Mouse (Mus musculus) layer of hippocampus, postnatal 25 days (tissue): ENCODE results near the gene Zmym4. TPM values are rescaled to one million over a fixed set of nuclear protein-coding genes. Genes with fewer than 3 reads are reported as not detected.

Source experiments
- DNase-seq, 2 experiments: peaks; one replicate each; pipeline ENCODE4 v3.0.0; 2022; ENCODE audit warnings: mixed read lengths in 2 of 2, low spot score in 1 of 2; ENCODE audit errors: extremely low spot score in 1 of 2
- total RNA-seq, 2 experiments: library from RNA; stranded (reverse); gene quantifications; 2 replicates each; pipeline ENCODE4 v1.2.3; 2021

Gene Zmym4
- total RNA-seq, 2 experiments from 2014 or later = 44.1 to 45.5 TPM

DNA sequence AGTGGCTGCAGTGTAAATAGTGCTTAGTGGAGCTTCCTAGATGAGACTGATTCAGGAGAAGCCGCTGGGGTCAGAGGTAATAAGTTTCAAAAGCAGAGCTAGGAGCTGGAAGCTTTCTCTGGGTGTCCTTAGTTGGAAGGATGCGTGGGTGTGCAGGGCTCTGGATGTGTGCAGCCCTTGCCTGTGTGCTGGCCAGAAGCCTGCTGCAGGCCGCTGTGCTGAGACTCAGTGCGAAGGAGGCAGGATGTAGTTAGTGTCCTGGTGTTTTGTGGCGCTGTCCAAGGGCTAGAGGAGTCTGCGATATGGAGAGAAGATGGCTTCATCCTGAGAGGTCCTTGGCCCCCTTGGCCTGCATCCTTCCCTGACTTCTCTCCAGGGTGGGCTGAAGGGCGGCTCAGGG is 129.1 kb downstream of the Zmym4 start:
- no peak for DNase-seq

DNA sequence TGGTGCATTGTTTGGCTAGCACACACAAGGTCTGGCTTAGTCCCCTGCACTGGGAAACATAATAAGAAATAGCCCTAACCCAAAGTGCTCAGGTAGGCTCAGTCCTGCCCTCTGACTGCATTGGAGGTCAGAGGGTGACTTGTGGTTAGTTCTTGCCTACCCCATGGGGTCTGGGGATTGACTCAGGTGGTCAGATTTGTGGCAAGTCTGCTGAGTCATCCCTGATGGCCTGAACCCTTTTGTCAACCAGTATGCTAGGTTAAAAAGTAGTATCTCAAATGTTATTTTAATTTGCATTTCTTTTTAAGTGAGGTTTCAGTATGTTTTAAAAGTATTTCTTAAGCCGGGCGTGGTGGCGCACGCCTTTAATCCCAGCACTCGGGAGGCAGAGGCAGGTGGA is 136.8 kb downstream of the Zmym4 start:
- DNase-seq = no peak

DNA sequence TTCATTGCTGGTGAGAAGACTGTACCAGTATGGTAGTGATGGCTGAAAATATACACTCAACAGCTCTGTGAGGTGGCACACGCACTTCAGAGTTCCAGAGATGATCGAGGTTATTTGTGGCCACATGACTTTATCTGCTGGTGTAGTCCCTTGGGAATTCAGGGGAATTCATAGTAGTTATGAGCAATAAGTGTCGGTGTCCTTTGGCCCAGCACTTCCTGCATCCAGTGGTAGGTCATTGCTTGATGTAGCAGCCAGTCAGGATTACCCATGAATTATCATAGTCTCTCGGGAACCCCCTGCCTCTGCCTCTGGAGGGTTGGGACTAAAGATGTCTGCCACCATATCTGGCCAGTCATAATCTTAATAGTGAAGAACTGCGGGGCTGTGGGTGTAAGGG is 144.0 kb downstream of the Zmym4 start:
- no peak for DNase-seq

DNA sequence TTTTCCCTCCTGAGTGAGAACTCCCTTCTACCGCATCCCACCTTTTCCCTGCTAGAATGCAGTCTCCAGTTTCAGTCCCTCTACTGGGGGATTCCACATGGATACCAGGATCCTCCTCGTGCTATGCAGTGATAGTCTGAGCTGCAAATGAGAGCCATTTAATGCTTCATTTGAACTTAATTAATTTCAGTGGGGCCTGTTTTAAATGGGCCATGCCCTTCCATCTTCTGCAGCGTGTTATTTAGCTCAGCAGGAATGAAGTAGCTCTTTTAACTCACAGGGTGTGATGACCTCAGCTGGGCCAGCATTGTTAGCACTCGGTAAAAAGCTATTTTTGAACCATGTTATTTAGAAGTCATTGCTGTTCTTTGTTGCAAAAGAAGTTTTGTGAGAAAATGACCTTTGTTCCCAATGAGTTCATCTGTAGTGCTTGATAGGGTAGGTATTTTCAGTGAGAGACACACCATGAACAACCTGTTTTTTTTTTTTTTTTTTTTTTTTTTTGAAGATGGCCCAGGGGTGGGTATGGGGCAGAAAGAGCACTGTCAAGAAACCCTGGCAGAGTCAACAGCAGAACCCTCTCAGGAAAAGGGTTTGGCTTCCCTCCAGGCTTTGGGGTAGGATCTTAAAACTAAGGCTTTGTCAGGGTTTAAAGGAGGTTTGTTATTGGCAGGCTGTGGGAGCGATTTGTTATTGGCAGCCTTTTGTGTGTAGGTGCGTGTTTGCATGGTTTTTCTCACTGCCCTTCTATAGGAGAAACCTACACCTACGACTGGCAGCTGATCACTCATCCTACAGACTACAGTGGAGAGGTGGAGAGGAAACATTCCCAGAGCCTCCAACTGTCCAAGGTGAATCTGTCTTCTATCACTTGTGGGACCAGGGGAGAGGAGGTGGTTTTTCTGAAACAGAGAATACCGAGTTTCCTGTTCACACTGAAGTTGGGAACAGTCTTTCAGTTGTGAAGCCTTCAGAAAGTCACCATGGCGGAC is 144.7 kb downstream of the Zmym4 start:
- no peak for DNase-seq

DNA sequence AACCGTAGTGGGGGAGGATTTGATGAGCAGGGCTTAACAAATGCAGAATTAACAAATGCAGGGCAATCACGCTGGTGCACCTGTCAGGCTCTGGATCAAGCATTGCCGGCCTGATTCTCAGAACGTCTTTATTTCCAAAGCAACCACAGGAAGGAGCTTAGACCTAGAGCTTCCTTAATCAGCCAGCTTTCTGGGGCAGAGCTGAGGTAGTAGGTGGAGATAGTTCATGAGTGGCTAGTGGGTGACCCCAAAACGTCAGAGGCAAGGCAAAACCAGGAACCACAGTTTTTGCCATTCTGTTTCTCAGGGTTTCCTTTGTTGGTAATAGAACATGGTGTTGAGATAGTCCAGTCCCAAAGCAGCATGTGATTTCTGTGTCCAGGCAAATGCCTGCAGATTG is 153.1 kb downstream of the Zmym4 start:
- DNase-seq = no peak

DNA sequence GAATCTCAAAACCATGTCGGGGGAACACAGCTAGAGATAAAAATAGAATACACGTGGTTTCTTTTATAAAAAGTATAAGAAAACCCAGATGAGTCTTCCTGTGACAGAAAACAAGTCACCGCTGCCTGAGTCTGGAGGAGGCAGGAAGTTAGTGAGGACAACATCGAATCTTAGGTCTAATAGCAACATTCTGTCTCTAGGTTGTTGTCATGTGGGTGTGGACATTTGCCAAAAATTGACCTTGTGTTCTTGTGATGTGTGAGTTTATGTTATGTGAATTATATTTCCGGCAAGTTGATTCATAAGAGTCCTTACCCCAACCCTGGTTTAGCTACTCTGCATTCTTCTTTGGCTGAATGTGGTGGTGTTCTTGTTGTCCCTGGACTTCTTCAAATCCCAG is 154.7 kb downstream of the Zmym4 start:
- DNase-seq = no peak

Other genes starting within 250 kb of the Zmym4 start
- not detected for gene Tfap2e, start 231.9 kb downstream of the Zmym4 start, total RNA-seq
- 1,000 to 10,000 TPM; 1,823 to 1,918 TPM for gene Ncdn, start 214.7 kb downstream of the Zmym4 start, total RNA-seq
- gene AU040320, start 214.6 kb downstream of the Zmym4 start, total RNA-seq = 10 to 100 TPM; 64.7 to 66.9 TPM
- gene Sfpq, start 53.2 kb upstream of the Zmym4 start, total RNA-seq = 100 to 1,000 TPM; 235 to 287 TPM
- 10 to 100 TPM; 12.5 to 13.4 TPM for gene Zmym1, start 93.0 kb upstream of the Zmym4 start, total RNA-seq
- gene Zmym6, start 109.2 kb upstream of the Zmym4 start, total RNA-seq = 10 to 100 TPM; 29.8 to 44.2 TPM
- gene Tmem35b, start 155.6 kb upstream of the Zmym4 start, total RNA-seq = 1 to 10 TPM; 3.3 to 4.9 TPM
- 100 to 1,000 TPM; 286 to 291 TPM for gene Dlgap3, start 201.1 kb upstream of the Zmym4 start, total RNA-seq